Mouse (Mus musculus) forebrain, embryonic 13.5 days (tissue): ENCODE measurements around the gene Aktip. TPM values are rescaled to one million over a fixed set of nuclear protein-coding genes. Genes with fewer than 3 reads are reported as not detected.
A peak's percentile ranks its signal among the peaks of the same experiment; 100 is the strongest.

ENCODE experiments used
- ATAC-seq: fragments of 200-750 bp; cut with Nextera tagmentation; 2 replicates; pipeline ENCODE4 v1.8.0; 2017
- H3K27ac ChIP-seq: fragments of 300-500 bp; sonication (generic); 2 replicates; pipeline ENCODE4 v1.5.1; 2015; ENCODE audit warnings: inconsistent platforms, mild to moderate bottlenecking, moderate library complexity
- H3K27me3 ChIP-seq: fragments of 300-500 bp; sonication (generic); 2 replicates; pipeline ENCODE4 v1.6.1; 2015; ENCODE audit warnings: mild to moderate bottlenecking, inconsistent platforms
- H3K36me3 ChIP-seq: fragments of 300-500 bp; sonication (generic); 2 replicates; pipeline ENCODE4 v1.6.1; 2015; ENCODE audit warnings: mild to moderate bottlenecking, inconsistent platforms; ENCODE audit not compliant: poor library complexity, severe bottlenecking
- H3K4me1 ChIP-seq: fragments of 300-500 bp; sonication (generic); 2 replicates; pipeline ENCODE4 v1.6.1; 2015; ENCODE audit warnings: inconsistent platforms
- H3K4me2 ChIP-seq: fragments of 300-500 bp; sonication (generic); 2 replicates; pipeline ENCODE4 v1.6.1; 2015; ENCODE audit warnings: inconsistent platforms, mild to moderate bottlenecking, moderate library complexity
- H3K4me3 ChIP-seq: fragments of 300-500 bp; sonication (generic); 2 replicates; pipeline ENCODE4 v1.5.1; 2015; ENCODE audit warnings: mild to moderate bottlenecking, inconsistent platforms
- H3K9ac ChIP-seq: fragments of 300-500 bp; sonication (generic); 2 replicates; pipeline ENCODE4 v1.6.1; 2015; ENCODE audit warnings: mild to moderate bottlenecking, inconsistent platforms
- H3K9me3 ChIP-seq: fragments of 300-500 bp; sonication (generic); replicated peaks from 2 replicates; pipeline ENCODE4 v1.6.1; 2016; ENCODE audit warnings: inconsistent platforms
- WGBS: fragments of 180-500 bp; shearing (Covaris S2); methylation state at CpG from one replicate; pipeline ENCODE4 v1.1.7; 2015; 5-methylcytosine and 5-hydroxymethylcytosine counted together
- polyA plus RNA-seq: library from polyadenylated mRNA; unstranded; fragments of >200 nt; fragmentation: Nextera tagmentation; extraction: Ambion mirVana; gene quantifications from 2 replicates; pipeline ENCODE4 v1.2.1, GENCODE M21; 2015

The Aktip gene
- polyA plus RNA-seq, 1 experiment from 2014 or later: 119 TPM

GRCm38 (mm10) chr8:91214287-91214686 is 14.5 kb upstream of the Aktip start:
- Histone ChIP-seq H3K9ac (no peak overlapping the region), H3K9me3 (no peaks in the 10 kb centered on the region), H3K27me3 (no peaks in the 10 kb centered on the region), H3K4me2 (no peak overlapping the region), H3K4me1 (no peaks in the 10 kb centered on the region), H3K27ac (no peak overlapping the region), H3K36me3 (no peaks in the 10 kb centered on the region), H3K4me3 (no peak overlapping the region)
- no peak for ATAC-seq
- WGBS: 68% methylated on average over 3 of the region's 3 CpGs

- Histone ChIP-seq H3K9me3 (no peaks in the 10 kb centered on the region), H3K4me1 (no peaks in the 10 kb centered on the region), H3K4me3 (no peak overlapping the region), H3K4me2 (no peak overlapping the region), H3K27ac (no peak overlapping the region), H3K36me3 (no peaks in the 10 kb centered on the region), H3K9ac (no peak overlapping the region), H3K27me3 (no peaks in the 10 kb centered on the region)
- WGBS: 99% methylated on average over 2 of the region's 2 CpGs
- ATAC-seq: no peak
These were observed 13.2 kb upstream of the Aktip start for GRCm38 (mm10) chr8:91212948-91213347.

GRCm38 (mm10) chr8:91209658-91210057 is 9.9 kb upstream of the Aktip start:
- H3K4me1 ChIP-seq: no peaks in the 10 kb centered on the region
- H3K27me3 ChIP-seq: no peaks in the 10 kb centered on the region
- H3K9me3 ChIP-seq: no peaks in the 10 kb centered on the region
- no peak overlapping the region for H3K4me3 ChIP-seq
- ATAC-seq: no peak
- 85% methylated on average over 3 of the region's 3 CpGs for WGBS
- H3K9ac ChIP-seq: no peak overlapping the region
- H3K27ac ChIP-seq: no peak overlapping the region
- no peak overlapping the region for H3K4me2 ChIP-seq
- H3K36me3 ChIP-seq: no peaks in the 10 kb centered on the region

- no peaks in the 10 kb centered on the region for H3K36me3 ChIP-seq
- no peak overlapping the region for H3K4me2 ChIP-seq
- H3K27ac ChIP-seq: no peak overlapping the region
- WGBS: 84% methylated on average over 2 of the region's 2 CpGs
- no peaks in the 10 kb centered on the region for H3K27me3 ChIP-seq
- no peak for ATAC-seq
- H3K9ac ChIP-seq: no peak overlapping the region
- H3K9me3 ChIP-seq: no peaks in the 10 kb centered on the region
- no peak overlapping the region for H3K4me3 ChIP-seq
- no peaks in the 10 kb centered on the region for H3K4me1 ChIP-seq
These were observed 7.9 kb upstream of the Aktip start for GRCm38 (mm10) chr8:91207676-91208075.

- no peak overlapping the region for H3K9ac ChIP-seq
- no peaks in the 10 kb centered on the region for H3K27me3 ChIP-seq
- H3K27ac ChIP-seq: no peak overlapping the region
- H3K4me1 ChIP-seq: no peaks in the 10 kb centered on the region
- no peak overlapping the region for H3K4me3 ChIP-seq
- H3K4me2 ChIP-seq: no peak overlapping the region
- no peaks in the 10 kb centered on the region for H3K36me3 ChIP-seq
- WGBS: 87% methylated on average over 6 of the region's 6 CpGs
- ATAC-seq: no peak
- no peaks in the 10 kb centered on the region for H3K9me3 ChIP-seq
These were observed 6.1 kb upstream of the Aktip start for GRCm38 (mm10) chr8:91205897-91206296.

GRCm38 (mm10) chr8:91201184-91201583 is 1.4 kb upstream of the Aktip start:
- H3K9me3 ChIP-seq: no peaks in the 10 kb centered on the region
- H3K4me2 ChIP-seq: no peak overlapping the region
- no peak overlapping the region for H3K27ac ChIP-seq
- no peaks in the 10 kb centered on the region for H3K27me3 ChIP-seq
- no peak overlapping the region for H3K4me3 ChIP-seq
- no peak overlapping the region for H3K9ac ChIP-seq
- H3K36me3 ChIP-seq: no peaks in the 10 kb centered on the region
- no peaks in the 10 kb centered on the region for H3K4me1 ChIP-seq
- no peak for ATAC-seq
- 81% methylated on average over 2 of the region's 2 CpGs for WGBS

- Histone ChIP-seq H3K4me2 (no peak overlapping the region), H3K4me3 (no peak overlapping the region), H3K9ac (no peak overlapping the region), H3K27me3 (peaks cover 16% of the 10 kb centered on the region), H3K4me1 (no peaks in the 10 kb centered on the region), H3K27ac (no peak overlapping the region), H3K36me3 (no peaks in the 10 kb centered on the region), H3K9me3 (no peaks in the 10 kb centered on the region)
- WGBS: 36% methylated on average over 3 of the region's 3 CpGs
- no peak for ATAC-seq
These were observed 1.7 kb downstream of the Aktip start for GRCm38 (mm10) chr8:91198036-91198435.

- no peak overlapping the region for H3K27ac ChIP-seq
- no peaks in the 10 kb centered on the region for H3K9me3 ChIP-seq
- no peaks in the 10 kb centered on the region for H3K36me3 ChIP-seq
- peaks cover 20% of the 10 kb centered on the region for H3K27me3 ChIP-seq
- H3K4me1 ChIP-seq: no peaks in the 10 kb centered on the region
- no peak overlapping the region for H3K4me3 ChIP-seq
- H3K9ac ChIP-seq: no peak overlapping the region
- no peak for ATAC-seq
- no peak overlapping the region for H3K4me2 ChIP-seq
- 87% methylated on average over 5 of the region's 5 CpGs for WGBS
These were observed 2.5 kb downstream of the Aktip start for GRCm38 (mm10) chr8:91197233-91197632.

- Histone ChIP-seq H3K27me3 (peaks cover 26% of the 10 kb centered on the region), H3K9me3 (no peaks in the 10 kb centered on the region), H3K4me1 (no peaks in the 10 kb centered on the region), H3K36me3 (no peaks in the 10 kb centered on the region), H3K27ac (no peak overlapping the region), H3K4me3 (no peak overlapping the region), H3K4me2 (no peak overlapping the region), H3K9ac (no peak overlapping the region)
- ATAC-seq: no peak
- WGBS: 79% methylated on average over 12 of the region's 12 CpGs
These were observed 3.1 kb downstream of the Aktip start for GRCm38 (mm10) chr8:91196661-91197060.

GRCm38 (mm10) chr8:91194081-91194480 is 5.7 kb downstream of the Aktip start:
- no peak overlapping the region for H3K4me2 ChIP-seq
- no peaks in the 10 kb centered on the region for H3K36me3 ChIP-seq
- no peak overlapping the region for H3K4me3 ChIP-seq
- H3K27ac ChIP-seq: no peak overlapping the region
- H3K9me3 ChIP-seq: no peaks in the 10 kb centered on the region
- peaks cover 5% of the 10 kb centered on the region for H3K4me1 ChIP-seq
- H3K9ac ChIP-seq: no peak overlapping the region
- H3K27me3 ChIP-seq: peaks cover 44% of the 10 kb centered on the region
- 80% methylated on average over 2 of the region's 2 CpGs for WGBS
- no peak for ATAC-seq

- ATAC-seq: no peak
- peaks cover 5% of the 10 kb centered on the region for H3K4me1 ChIP-seq
- peaks cover 53% of the 10 kb centered on the region for H3K27me3 ChIP-seq
- no peaks in the 10 kb centered on the region for H3K36me3 ChIP-seq
- H3K9ac ChIP-seq: no peak overlapping the region
- H3K9me3 ChIP-seq: no peaks in the 10 kb centered on the region
- 86% methylated on average over 5 of the region's 5 CpGs for WGBS
- no peak overlapping the region for H3K4me2 ChIP-seq
- H3K4me3 ChIP-seq: no peak overlapping the region
- no peak overlapping the region for H3K27ac ChIP-seq
These were observed 6.8 kb downstream of the Aktip start for GRCm38 (mm10) chr8:91192941-91193340.

GRCm38 (mm10) chr8:91190816-91191340 is 8.9 kb downstream of the Aktip start:
- Histone ChIP-seq H3K9me3 (no peaks in the 10 kb centered on the region), H3K9ac (no peak overlapping the region; the same call in 1 of the 2 replicates), H3K4me3 (no peak overlapping the region), H3K4me1 (peaks cover 5% of the 10 kb centered on the region), H3K4me2 (peak overlapping the region; percentile 43), H3K27ac (no peak overlapping the region), H3K36me3 (no peaks in the 10 kb centered on the region), H3K27me3 (peaks cover 53% of the 10 kb centered on the region)
- 3% methylated on average over 17 of the region's 17 CpGs for WGBS
- ATAC-seq: peak; percentile 89

GRCm38 (mm10) chr8:91188152-91188551 is 11.6 kb downstream of the Aktip start:
- no peak overlapping the region for H3K4me2 ChIP-seq
- H3K27ac ChIP-seq: no peak overlapping the region
- no peaks in the 10 kb centered on the region; the same call in none of the 2 replicates for H3K9me3 ChIP-seq
- H3K36me3 ChIP-seq: no peaks in the 10 kb centered on the region
- ATAC-seq: no peak
- 82% methylated on average over 10 of the region's 11 CpGs for WGBS
- H3K9ac ChIP-seq: no peak overlapping the region
- peaks cover 5% of the 10 kb centered on the region for H3K4me1 ChIP-seq
- peaks cover 37% of the 10 kb centered on the region for H3K27me3 ChIP-seq
- H3K4me3 ChIP-seq: no peak overlapping the region
